Mouse (Mus musculus): ENCODE results near the gene Klk11. TPM values are rescaled to one million over a fixed set of nuclear protein-coding genes. Genes with fewer than 3 reads are reported as not detected.

Gene Klk11
- polyA plus RNA-seq, 1 experiment from 2014 or later: not detected

Other genes with a start within 250 kb of the Klk11 start
- 1.3 and 1.6 TPM in 2 replicates for gene Cd33, start 230.2 kb upstream of the Klk11 start, polyA plus RNA-seq (2014; fragmentation: Nextera tagmentation; extraction: Ambion mirVana)
- gene Zfp658, start 212.3 kb upstream of the Klk11 start, polyA plus RNA-seq (2014; fragmentation: Nextera tagmentation; extraction: Ambion mirVana): 0.97 and 1.1 TPM in 2 replicates
- gene Zfp719, start 195.0 kb upstream of the Klk11 start, polyA plus RNA-seq (2014; fragmentation: Nextera tagmentation; extraction: Ambion mirVana): 7.0 and 9.1 TPM in 2 replicates
- gene Zfp819, start 167.4 kb upstream of the Klk11 start, polyA plus RNA-seq (2014; fragmentation: Nextera tagmentation; extraction: Ambion mirVana): 0.07 and 0.16 TPM in 2 replicates
- gene Ceacam18, start 139.9 kb upstream of the Klk11 start, polyA plus RNA-seq (2014; fragmentation: Nextera tagmentation; extraction: Ambion mirVana): not detected in 2 replicates
- gene Siglece, start 114.4 kb upstream of the Klk11 start, polyA plus RNA-seq (2014; fragmentation: Nextera tagmentation; extraction: Ambion mirVana): 0.79 and 0.90 TPM in 2 replicates
- gene Ctu1, start 102.6 kb upstream of the Klk11 start, polyA plus RNA-seq (2014; fragmentation: Nextera tagmentation; extraction: Ambion mirVana): 7.5 and 8.7 TPM in 2 replicates
- gene Klk14, start 84.2 kb upstream of the Klk11 start, polyA plus RNA-seq (2014; fragmentation: Nextera tagmentation; extraction: Ambion mirVana): 0.18 TPM in 1 of 2 replicates, not detected in the other
- gene Klk13, start 62.0 kb upstream of the Klk11 start, polyA plus RNA-seq (2014; fragmentation: Nextera tagmentation; extraction: Ambion mirVana): 0.44 and 0.56 TPM in 2 replicates
- not detected in 2 replicates for gene Klk12, start 5.7 kb upstream of the Klk11 start, polyA plus RNA-seq (2014; fragmentation: Nextera tagmentation; extraction: Ambion mirVana)
- 0.17 TPM in 1 of 2 replicates, not detected in the other for gene Klk10, start 6.4 kb downstream of the Klk11 start, polyA plus RNA-seq (2014; fragmentation: Nextera tagmentation; extraction: Ambion mirVana)
- not detected in 2 replicates for gene Klk9, start 17.3 kb downstream of the Klk11 start, polyA plus RNA-seq (2014; fragmentation: Nextera tagmentation; extraction: Ambion mirVana)
- gene Klk8, start 23.0 kb downstream of the Klk11 start, polyA plus RNA-seq (2014; fragmentation: Nextera tagmentation; extraction: Ambion mirVana): 27.5 and 29.1 TPM in 2 replicates
- not detected in 2 replicates for gene Klk7, start 36.7 kb downstream of the Klk11 start, polyA plus RNA-seq (2014; fragmentation: Nextera tagmentation; extraction: Ambion mirVana)
- not detected in 2 replicates for gene Klk6, start 49.9 kb downstream of the Klk11 start, polyA plus RNA-seq (2014; fragmentation: Nextera tagmentation; extraction: Ambion mirVana)
- gene Klk5, start 67.4 kb downstream of the Klk11 start, polyA plus RNA-seq (2014; fragmentation: Nextera tagmentation; extraction: Ambion mirVana): not detected in 2 replicates
- gene Klk4, start 106.6 kb downstream of the Klk11 start, polyA plus RNA-seq (2014; fragmentation: Nextera tagmentation; extraction: Ambion mirVana): 0.18 TPM in 1 of 2 replicates, not detected in the other
- gene Klk15, start 159.1 kb downstream of the Klk11 start, polyA plus RNA-seq (2014; fragmentation: Nextera tagmentation; extraction: Ambion mirVana): not detected in 2 replicates
- gene Klk1b8, start 176.1 kb downstream of the Klk11 start, polyA plus RNA-seq (2014; fragmentation: Nextera tagmentation; extraction: Ambion mirVana): not detected in 2 replicates
- gene Klk1b1, start 192.1 kb downstream of the Klk11 start, polyA plus RNA-seq (2014; fragmentation: Nextera tagmentation; extraction: Ambion mirVana): not detected in 2 replicates
- not detected in 2 replicates for gene Klk1b9, start 201.5 kb downstream of the Klk11 start, polyA plus RNA-seq (2014; fragmentation: Nextera tagmentation; extraction: Ambion mirVana)
- gene Klk1b11, start 221.3 kb downstream of the Klk11 start, polyA plus RNA-seq (2014; fragmentation: Nextera tagmentation; extraction: Ambion mirVana): not detected in 2 replicates
- gene Klk1b26, start 237.6 kb downstream of the Klk11 start, polyA plus RNA-seq (2014; fragmentation: Nextera tagmentation; extraction: Ambion mirVana): not detected in 2 replicates